Mouse (Mus musculus) C2C12 (cell line): ENCODE results near the gene Znhit1.

Experiments
- CEBPB ChIP-seq: IDR thresholded peaks from one replicate; pipeline ENCODE4 v1.6.1; 2011; ENCODE audit warnings: low read depth, mild to moderate bottlenecking, control low read depth, moderate library complexity
- CTCF ChIP-seq: IDR thresholded peaks from one replicate; pipeline ENCODE4 v1.5.1; 2011; ENCODE audit not compliant: control insufficient read depth, insufficient read depth, insufficient read length
- FOSL1 ChIP-seq: IDR thresholded peaks from one replicate; pipeline ENCODE4 v1.8.0; 2011; ENCODE audit warnings: mild to moderate bottlenecking, low read length; ENCODE audit not compliant: poor library complexity, insufficient read depth, severe bottlenecking
- MAX ChIP-seq: IDR thresholded peaks from one replicate; pipeline ENCODE4 v1.6.1; 2011; ENCODE audit warnings: mild to moderate bottlenecking, control low read depth
- MYOD1 ChIP-seq: IDR thresholded peaks from one replicate; pipeline ENCODE4 v1.6.1; 2011; ENCODE audit warnings: low read depth; ENCODE audit not compliant: control insufficient read depth, insufficient read length
- MYOG ChIP-seq: IDR thresholded peaks from one replicate; pipeline ENCODE4 v1.6.1; 2011; ENCODE audit not compliant: control insufficient read depth, insufficient read length; ENCODE audit errors: extremely low read depth
- USF1 ChIP-seq: IDR thresholded peaks from one replicate; pipeline ENCODE4 v1.6.1; 2011; ENCODE audit warnings: low read depth, mild to moderate bottlenecking, control low read depth, moderate library complexity

GRCm38 (mm10) chr5:136947874-136948273 is 39.9 kb downstream of the Znhit1 start:
- no peak for TF ChIP-seq CTCF
- no peak for TF ChIP-seq USF1
- no peak for TF ChIP-seq FOSL1
- no peak for TF ChIP-seq CEBPB
- TF ChIP-seq MAX = no peak
- TF ChIP-seq MYOD1 = no peak
- TF ChIP-seq MYOG = no peak
